17 mouse cellular contexts compared by ENCODE assay signal in the genomic region with DNA sequence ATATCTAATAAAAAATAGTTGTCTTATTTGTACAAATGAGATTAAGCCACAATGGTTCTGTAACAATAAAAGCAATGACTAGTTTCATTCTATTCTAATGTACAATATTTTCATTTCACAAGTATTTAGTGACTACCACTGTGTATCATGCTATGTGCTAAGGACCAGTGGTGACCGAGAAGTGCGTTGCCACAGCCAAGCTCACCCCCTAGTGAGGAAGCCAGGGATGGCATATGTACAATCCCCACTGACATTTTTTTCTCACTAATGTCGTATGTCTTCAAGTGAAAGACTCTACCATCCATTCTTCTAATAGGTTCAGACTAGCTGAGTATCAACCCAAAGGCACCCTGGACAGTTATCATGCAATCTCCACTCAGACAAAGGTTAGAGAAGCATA.
DNase-seq lines count a peak whose midpoint lies in the region; ATAC-seq and TF ChIP-seq lines count a peak whose summit lies in the region.
"Had no signal": no experiment of that assay in that cellular context is flagged by ENCODE, and none has a peak within 500 bp of the region (broad histone marks: within the 10 kb centered on the region; RNA-seq: fewer than 3 reads in every experiment).

No protein-coding gene starts in this region.

- 86% methylated on average over 3 of the region's 3 CpGs for WGBS in hindbrain, postnatal 0 days
- 83% methylated on average over 3 of the region's 3 CpGs for WGBS in hindbrain, embryonic 11.5 days

- no peak overlapping the region for H3K4me2 ChIP-seq in hindbrain, postnatal 0 days (ENCODE audit: low read depth, low read length)
- no peak overlapping the region for H3K4me2 ChIP-seq in hindbrain, embryonic 11.5 days (replicated peaks; ENCODE audit: low read depth, low read length)
- H3K4me2 ChIP-seq: embryonic facial prominence, embryonic 13.5 days; heart, embryonic 11.5 days had no signal

- H3K9ac ChIP-seq in hindbrain, postnatal 0 days (replicated peaks; ENCODE audit: low read length): no peak overlapping the region
- no peak overlapping the region for H3K9ac ChIP-seq in hindbrain, embryonic 11.5 days (ENCODE audit: low read depth, low read length)
- no peak overlapping the region for H3K9ac ChIP-seq in ES-Bruce4 (ENCODE audit: low read depth, poor library complexity, severe bottlenecking)
- H3K9ac ChIP-seq: embryonic facial prominence, embryonic 13.5 days had no signal

- no peaks in the 10 kb centered on the region for H3K4me1 ChIP-seq in hindbrain, postnatal 0 days (ENCODE audit: insufficient read depth, low read length)
- no peaks in the 10 kb centered on the region for H3K4me1 ChIP-seq in hindbrain, embryonic 11.5 days (replicated peaks; ENCODE audit: control insufficient read depth, insufficient read depth, low read length)
- no peaks in the 10 kb centered on the region for H3K4me1 ChIP-seq in ES-Bruce4 (ENCODE audit: control insufficient read depth, insufficient read depth, low read length)
- H3K4me1 ChIP-seq in cortical plate, adult 2 months (ENCODE audit: control insufficient read depth, insufficient read depth, low read length): no peaks in the 10 kb centered on the region
- H3K4me1 ChIP-seq: embryonic facial prominence, embryonic 13.5 days; limb, embryonic 10.5 days had no signal

- TF ChIP-seq EP300 in ES-Bruce4 (IDR thresholded peaks at IDR 0.05; ENCODE audit: insufficient read depth, low read depth, low read length): no peak

- DNase-seq in hindbrain, postnatal 0 days (ENCODE audit: low spot score): no peak
- DNase-seq in hindbrain, embryonic 11.5 days (ENCODE audit: low spot score): no peak
- peak; percentile 1 for DNase-seq in left cerebral cortex, postnatal 4 days
- DNase-seq in left cerebral cortex, postnatal 25 days (ENCODE audit: low spot score in 2 of 2): no peak
- no peak for DNase-seq in cerebellum, adult 8-10 months
- DNase-seq: cerebellum, adult 18-20 months; cerebellum, postnatal 36 days; kidney, adult 2 months; layer of hippocampus, postnatal 36 days; lung, adult 2 months; lung, postnatal 4 days had no signal

- no peaks in the 10 kb centered on the region for H3K36me3 ChIP-seq in hindbrain, postnatal 0 days (ENCODE audit: insufficient read depth, low read length)
- no peaks in the 10 kb centered on the region for H3K36me3 ChIP-seq in hindbrain, embryonic 11.5 days (ENCODE audit: control insufficient read depth, insufficient read depth, low read length)
- H3K36me3 ChIP-seq in ES-Bruce4 (ENCODE audit: control insufficient read depth, insufficient read depth, low read length, poor library complexity, severe bottlenecking): no peaks in the 10 kb centered on the region
- H3K36me3 ChIP-seq: embryonic facial prominence, embryonic 13.5 days; limb, embryonic 10.5 days had no signal

- TF ChIP-seq POLR2A in ES-Bruce4 (IDR thresholded peaks at IDR 0.05; ENCODE audit: insufficient read depth, low read length): no peak
- no peak for TF ChIP-seq POLR2A in cortical plate, adult 2 months (IDR thresholded peaks at IDR 0.05; ENCODE audit: extremely low read depth, insufficient read depth, low read length)

- no peak for ATAC-seq in hindbrain, postnatal 0 days
- ATAC-seq in hindbrain, embryonic 11.5 days (ENCODE audit: low FRiP score): no peak
- ATAC-seq: forebrain, embryonic 16.5 days had no signal

- intact Hi-C loops in left cerebral cortex, postnatal 4 days (cut with DNase I): no loop called here
- intact Hi-C loops in left cerebral cortex, postnatal 25 days (cut with DNase I): no loop called here

- H3K27me3 ChIP-seq in hindbrain, postnatal 0 days (ENCODE audit: insufficient read depth, low read length): no peaks in the 10 kb centered on the region
- no peaks in the 10 kb centered on the region for H3K27me3 ChIP-seq in hindbrain, embryonic 11.5 days (ENCODE audit: control insufficient read depth, insufficient read depth, low read length)
- no peaks in the 10 kb centered on the region for H3K27me3 ChIP-seq in ES-Bruce4 (ENCODE audit: control insufficient read depth, insufficient read depth, low read length, poor library complexity, severe bottlenecking)
- H3K27me3 ChIP-seq: embryonic facial prominence, embryonic 13.5 days had no signal

- H3K4me3 ChIP-seq in hindbrain, postnatal 0 days (ENCODE audit: low read length): no peak overlapping the region
- no peak overlapping the region for H3K4me3 ChIP-seq in hindbrain, embryonic 11.5 days (ENCODE audit: low read depth, low read length)
- no peak overlapping the region for H3K4me3 ChIP-seq in ES-Bruce4 (ENCODE audit: low read depth, low read length)
- no peak overlapping the region for H3K4me3 ChIP-seq in cortical plate, adult 2 months (ENCODE audit: insufficient read depth, low read length)
- H3K4me3 ChIP-seq: embryonic facial prominence, embryonic 13.5 days; limb, embryonic 10.5 days had no signal

- no peak overlapping the region for H3K27ac ChIP-seq in hindbrain, postnatal 0 days
- no peak overlapping the region for H3K27ac ChIP-seq in hindbrain, embryonic 11.5 days (ENCODE audit: low read depth, low read length)
- H3K27ac ChIP-seq in ES-Bruce4 (ENCODE audit: insufficient read depth, low read length): no peak overlapping the region
- H3K27ac ChIP-seq in cortical plate, adult 2 months (ENCODE audit: insufficient read depth, low read length): no peak overlapping the region
- H3K27ac ChIP-seq: embryonic facial prominence, embryonic 13.5 days; limb, embryonic 10.5 days had no signal

- peak; percentile 15 for TF ChIP-seq CTCF in hindbrain, postnatal 0 days (IDR thresholded peaks at IDR 0.05; ENCODE audit: low read depth)
- peak; percentile 5 for TF ChIP-seq CTCF in ES-Bruce4 (IDR thresholded peaks at IDR 0.05; ENCODE audit: low read depth, low read length)
- TF ChIP-seq CTCF in cortical plate, adult 2 months (IDR thresholded peaks at IDR 0.05; ENCODE audit: extremely low read depth, insufficient read depth, low read length): peak; percentile 19; the same call in 1 of the 2 replicates

- no peaks in the 10 kb centered on the region for H3K9me3 ChIP-seq in hindbrain, postnatal 0 days (ENCODE audit: low read length)
- no peaks in the 10 kb centered on the region for H3K9me3 ChIP-seq in hindbrain, embryonic 11.5 days (ENCODE audit: control insufficient read depth, low read length)
- no peaks in the 10 kb centered on the region for H3K9me3 ChIP-seq in ES-Bruce4 (replicated peaks; ENCODE audit: control insufficient read depth, insufficient read depth, low read length, poor library complexity, severe bottlenecking)
- H3K9me3 ChIP-seq: embryonic facial prominence, embryonic 13.5 days; limb, embryonic 10.5 days had no signal
